Mouse (Mus musculus) gastrocnemius, postnatal 4 days (tissue): ENCODE results near the gene Mpdz. TPM values are rescaled to one million over a fixed set of nuclear protein-coding genes. Genes with fewer than 3 reads are reported as not detected.

ENCODE experiments used
- DNase-seq, 2 experiments: peaks; one replicate each; pipeline ENCODE4 v3.0.0; 2021 to 2022; ENCODE audit warnings: low spot score in 2 of 2, mixed read lengths in 2 of 2
- total RNA-seq, 2 experiments: library from RNA; stranded (reverse); gene quantifications; 2 replicates each; pipeline ENCODE4 v1.2.3; 2021

The Mpdz gene
- total RNA-seq, 2 experiments from 2014 or later: 89.9 to 92.6 TPM

DNA sequence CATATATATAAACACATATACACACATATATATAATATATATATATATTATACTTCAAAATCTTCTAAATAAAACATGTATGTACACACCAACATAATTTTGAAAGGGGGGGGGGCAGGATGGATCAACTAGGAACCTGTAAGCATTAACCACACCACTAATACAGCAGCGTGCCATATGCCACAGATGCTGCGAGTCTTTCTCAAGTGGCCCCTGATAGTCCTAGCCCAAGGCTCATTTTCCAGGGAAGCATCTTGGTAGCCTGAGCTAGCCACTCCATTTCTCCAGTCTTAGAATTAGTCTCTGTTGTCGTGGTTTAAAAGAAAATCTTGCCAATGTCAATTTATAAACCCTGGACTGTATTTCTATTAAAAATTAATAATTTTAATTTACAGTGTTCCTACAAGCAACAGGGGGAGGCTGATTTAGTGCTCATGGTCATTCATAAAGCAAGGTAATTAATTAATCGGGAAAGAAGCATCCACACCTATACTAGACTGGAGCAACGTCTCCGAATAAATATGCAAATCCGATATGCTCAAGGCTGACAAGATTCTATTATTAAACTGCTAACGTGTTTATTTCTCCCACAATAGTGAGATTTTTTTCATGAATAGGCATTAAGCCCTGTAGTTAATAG lies 27.8 kb downstream of the Mpdz start:
- no peak for DNase-seq

GRCm38 (mm10) chr4:81396883-81397282 lies 45.7 kb downstream of the Mpdz start:
- no peak for DNase-seq

DNA sequence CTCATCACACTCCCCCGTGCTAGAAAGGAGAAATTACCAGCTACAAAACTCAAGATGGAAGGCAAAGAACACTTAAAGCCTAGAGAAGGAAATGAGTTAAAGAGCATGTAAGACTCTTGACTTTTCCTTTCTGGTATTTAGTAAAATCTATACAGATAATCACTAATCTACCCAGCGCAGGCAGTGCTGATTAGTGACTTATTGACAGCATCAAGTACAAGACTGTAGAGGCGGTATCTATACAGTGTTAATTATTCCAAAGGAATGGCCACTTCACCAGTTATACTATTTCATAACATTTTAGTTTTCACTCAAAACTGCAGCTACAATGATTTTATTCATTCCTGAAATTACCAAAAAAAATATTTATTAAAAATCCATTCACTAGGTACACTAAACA lies 49.7 kb downstream of the Mpdz start:
- no peak for DNase-seq

GRCm38 (mm10) chr4:81389263-81389662 lies 53.4 kb downstream of the Mpdz start:
- no peak for DNase-seq

- DNase-seq: no peak
Observed at GRCm38 (mm10) chr4:81387644-81388043, 55.0 kb downstream of the Mpdz start.

DNA sequence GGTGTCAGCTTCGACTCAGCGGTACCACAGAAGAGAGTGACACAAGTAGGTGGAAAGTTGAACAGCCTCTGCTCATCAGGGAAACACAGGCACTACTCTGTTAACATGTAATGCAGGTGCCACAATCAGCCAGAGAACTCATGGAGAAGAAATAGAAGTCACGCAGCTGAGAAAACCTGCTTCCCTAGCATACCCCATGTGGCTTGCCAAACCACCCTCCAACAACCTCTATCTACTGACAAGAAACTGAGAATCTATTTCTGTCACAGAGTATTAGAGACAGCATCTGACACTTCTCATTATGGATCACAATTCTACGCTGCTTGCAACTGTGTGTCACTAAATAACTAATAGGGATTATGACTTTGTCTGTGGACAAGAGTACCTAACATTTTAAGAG lies 70.3 kb downstream of the Mpdz start:
- DNase-seq: no peak

GRCm38 (mm10) chr4:81351368-81351767 lies 91.2 kb downstream of the Mpdz start:
- DNase-seq: no peak

- DNase-seq: no peak
Observed at GRCm38 (mm10) chr4:81348646-81349045, 94.0 kb downstream of the Mpdz start.

- no peak for DNase-seq
Observed at GRCm38 (mm10) chr4:81345141-81345540, 97.5 kb downstream of the Mpdz start.

DNA sequence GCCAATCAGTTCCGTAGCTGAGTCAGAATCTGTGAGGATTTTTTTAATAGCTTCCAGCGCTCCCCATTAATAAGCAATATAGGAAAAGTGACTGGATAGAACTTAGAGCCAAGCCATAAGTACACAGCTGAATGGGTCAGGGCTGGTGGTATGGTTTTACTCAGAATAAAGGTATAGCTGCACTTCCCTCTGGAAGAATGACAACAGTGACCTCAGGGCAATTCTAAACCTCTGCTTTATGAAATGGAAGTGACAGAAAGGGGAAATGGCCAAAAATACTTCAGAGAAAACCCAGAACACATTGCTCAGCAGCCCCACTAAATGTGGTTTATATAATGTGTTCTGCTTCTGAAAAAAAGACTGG lies 109.0 kb downstream of the Mpdz start:
- no peak for DNase-seq

DNA sequence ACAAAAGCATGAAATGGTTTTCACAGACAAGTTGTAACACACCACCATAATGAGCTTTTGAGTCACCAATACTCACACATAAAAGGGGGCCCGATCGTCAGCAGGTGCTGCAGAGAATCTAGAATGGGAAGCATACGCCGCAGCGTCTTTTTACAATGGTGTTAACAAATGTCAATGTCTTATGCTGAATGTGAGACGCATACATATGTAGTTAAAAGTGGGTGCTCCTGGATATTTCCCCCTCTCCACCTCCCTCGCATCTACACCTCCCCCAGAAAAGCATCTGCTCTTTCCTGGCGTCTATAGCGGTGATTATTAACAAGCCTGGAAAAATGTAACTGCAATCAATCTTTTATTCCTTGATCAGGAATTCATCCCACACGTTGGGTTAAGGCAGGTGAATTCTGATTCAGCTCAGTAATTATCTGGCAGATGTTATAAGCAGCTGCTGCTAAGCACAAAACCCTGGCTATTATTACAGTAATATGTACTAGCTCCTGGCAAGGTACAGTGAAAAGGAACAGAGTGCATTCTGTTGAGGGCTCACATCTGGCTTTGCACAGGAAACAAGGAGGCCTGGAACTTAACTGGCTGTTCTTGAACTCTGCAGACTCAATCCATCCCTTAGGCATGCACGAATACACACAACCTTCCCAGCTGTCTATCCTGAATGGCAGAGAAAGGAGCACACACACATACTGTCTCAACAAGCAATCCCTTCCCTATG lies 109.6 kb downstream of the Mpdz start:
- no peak for DNase-seq

- DNase-seq: no peak
Observed at GRCm38 (mm10) chr4:81332439-81332841, 110.2 kb downstream of the Mpdz start.

DNA sequence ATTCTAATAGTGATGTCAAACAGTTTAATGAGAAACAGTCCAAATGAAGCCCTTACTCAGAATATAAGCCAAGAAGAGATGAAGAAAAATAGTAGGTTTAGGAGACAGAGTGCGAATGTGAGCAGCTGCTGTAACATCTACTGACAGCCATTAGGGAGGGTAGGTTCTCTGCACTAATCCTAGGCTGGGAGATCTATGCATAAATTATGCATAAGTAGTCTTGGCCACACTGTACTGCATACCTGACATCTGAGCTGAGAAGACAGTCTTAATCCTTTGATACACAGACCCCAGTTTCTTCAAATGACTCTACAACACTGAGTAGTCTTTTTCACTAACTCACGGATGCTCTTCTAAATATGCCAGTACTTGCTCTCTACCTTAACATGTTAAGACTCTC lies 114.9 kb downstream of the Mpdz start:
- DNase-seq: no peak

DNA sequence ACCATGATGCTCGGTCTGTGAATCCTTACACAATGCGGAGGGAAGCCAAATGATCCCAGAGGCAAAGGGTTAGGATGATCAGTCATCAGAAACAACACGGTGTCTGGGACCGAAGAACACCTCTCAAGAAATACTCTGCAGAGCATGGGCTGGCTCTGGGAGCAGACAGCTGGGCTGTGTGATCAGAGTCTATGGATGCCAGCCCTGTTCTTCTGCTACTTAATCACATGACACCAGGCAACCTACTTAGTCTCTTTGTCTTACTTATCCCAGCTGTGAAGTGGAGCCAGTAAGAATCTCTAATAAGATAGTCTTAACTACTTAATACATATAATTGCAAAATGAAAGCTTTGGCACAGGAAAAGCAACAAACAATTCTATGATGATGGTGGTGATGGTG lies 118.8 kb downstream of the Mpdz start:
- no peak for DNase-seq

DNA sequence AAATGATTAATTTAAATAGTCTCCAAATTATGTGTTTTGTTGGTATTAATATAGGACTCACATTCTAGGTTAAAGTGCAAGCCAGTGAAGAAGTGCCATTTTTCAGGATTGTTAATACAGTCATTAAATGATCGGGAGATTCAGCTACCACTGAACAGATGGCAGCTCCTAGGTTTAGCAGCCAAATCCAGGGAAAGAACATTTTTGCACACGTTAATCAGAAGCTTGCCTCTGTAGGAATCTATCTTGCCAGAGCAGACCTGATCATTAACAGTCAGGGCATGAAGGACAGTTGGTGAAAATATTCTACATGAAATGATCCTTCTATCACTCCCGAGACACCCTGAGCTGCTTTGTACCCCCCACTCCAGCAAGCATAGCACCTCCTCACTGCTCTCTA lies 120.4 kb downstream of the Mpdz start:
- DNase-seq: no peak

GRCm38 (mm10) chr4:81314618-81315017 lies 128.0 kb downstream of the Mpdz start:
- no peak for DNase-seq

GRCm38 (mm10) chr4:81313246-81313645 lies 129.4 kb downstream of the Mpdz start:
- DNase-seq: no peak

- peak in 1 of 2 experiments; percentile 31 for DNase-seq
Observed at GRCm38 (mm10) chr4:81310168-81310474, 132.5 kb downstream of the Mpdz start.

GRCm38 (mm10) chr4:81309473-81310167 lies 133.0 kb downstream of the Mpdz start:
- DNase-seq: no peak

GRCm38 (mm10) chr4:81307596-81308265 lies 134.9 kb downstream of the Mpdz start:
- DNase-seq: no peak

DNA sequence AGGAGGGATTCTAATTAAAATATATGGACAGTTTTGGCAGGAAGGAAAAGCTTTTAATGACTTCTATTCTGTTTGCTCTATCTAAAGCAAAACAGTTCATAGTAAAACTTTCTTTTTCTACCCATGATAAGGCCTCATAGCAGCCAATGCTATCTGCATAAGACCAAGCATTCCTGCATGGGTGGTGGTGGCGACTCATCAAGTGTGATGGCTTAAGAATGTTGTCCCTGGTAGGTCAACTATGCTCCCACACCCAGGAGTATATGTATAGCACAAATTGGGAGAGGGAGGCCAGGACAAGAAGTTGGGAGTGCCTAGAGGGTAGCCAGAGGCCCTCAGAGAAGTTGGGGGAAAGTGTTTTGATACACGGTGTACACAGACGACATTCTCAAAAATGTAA lies 140.6 kb downstream of the Mpdz start:
- DNase-seq: no peak

DNA sequence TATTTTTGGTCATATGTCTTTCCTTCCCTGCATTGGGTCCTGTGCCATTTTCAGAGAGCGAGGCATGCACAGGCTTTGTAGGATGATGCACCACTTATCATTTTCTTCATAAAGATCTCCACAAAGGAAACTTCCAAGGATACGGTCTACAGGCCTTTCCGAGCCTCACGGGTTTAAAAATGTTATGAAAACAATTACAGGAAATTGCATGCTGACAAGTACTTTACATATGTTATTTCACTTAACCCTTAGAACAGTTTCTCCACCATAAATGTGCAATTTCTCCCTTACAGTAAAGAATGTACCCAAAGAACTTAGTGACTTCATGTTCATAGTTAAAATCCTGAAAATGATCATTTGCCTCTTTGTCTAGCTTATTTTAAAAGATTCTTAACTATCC lies 144.2 kb downstream of the Mpdz start:
- DNase-seq: no peak
